Mouse (Mus musculus) stomach, embryonic 15.5 days (tissue): ENCODE data around the gene Gm15013. TPM values are rescaled to one million over a fixed set of nuclear protein-coding genes. Genes with fewer than 3 reads are reported as not detected.

Experiments
- polyA plus RNA-seq: library from polyadenylated mRNA; unstranded; fragments of >200 nt; fragmentation: Nextera tagmentation; extraction: Ambion mirVana; gene quantifications from 2 replicates; pipeline ENCODE4 v1.2.1, GENCODE M21; 2015

Gm15013 gene
- polyA plus RNA-seq, 1 experiment from 2014 or later: 0.36 TPM

Other genes starting within 250 kb of the Gm15013 start
- gene D330045A20Rik, start 234.1 kb downstream of the Gm15013 start, polyA plus RNA-seq: 1.7 and 2.3 TPM in 2 replicates
- gene Rnf128, start 151.2 kb downstream of the Gm15013 start, polyA plus RNA-seq: 51.2 and 56.7 TPM in 2 replicates
- gene Tbc1d8b, start 29.5 kb downstream of the Gm15013 start, polyA plus RNA-seq: 3.4 and 3.9 TPM in 2 replicates
- not detected in 2 replicates for gene Ripply1, start 67.9 kb upstream of the Gm15013 start, polyA plus RNA-seq
- 12.0 and 17.7 TPM in 2 replicates for gene Cldn2, start 86.3 kb upstream of the Gm15013 start, polyA plus RNA-seq
- gene Morc4, start 157.2 kb upstream of the Gm15013 start, polyA plus RNA-seq: 17.5 and 19.6 TPM in 2 replicates